Comparison of ENCODE assay signal across 27 mouse cellular contexts in the genomic region with DNA sequence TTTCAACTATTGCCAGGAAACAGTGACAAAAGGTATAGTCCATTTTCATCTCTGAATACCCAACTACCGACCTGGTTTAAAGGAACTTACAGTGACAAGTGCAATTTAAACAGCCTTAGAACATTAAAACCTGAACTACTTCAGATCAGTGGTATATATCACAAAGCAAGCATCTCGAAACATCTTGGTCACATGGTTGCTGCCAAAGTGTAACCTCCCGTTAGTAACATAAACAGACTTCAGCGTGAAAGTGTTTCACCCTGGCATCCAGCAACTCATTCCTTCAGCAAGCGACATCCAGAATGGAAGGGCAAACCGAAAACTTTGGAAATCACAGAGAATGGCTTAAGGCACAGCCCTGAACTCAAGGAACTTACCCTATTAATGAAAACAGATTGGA. TPM values are rescaled to one million over a fixed set of nuclear protein-coding genes. Genes with fewer than 3 reads are reported as not detected.
DNase-seq lines count a peak whose midpoint lies in the region; ATAC-seq and TF ChIP-seq lines count a peak whose summit lies in the region.
"Had no signal": no experiment of that assay in that cellular context is flagged by ENCODE, and none has a peak within 500 bp of the region (broad histone marks: within the 10 kb centered on the region; RNA-seq: fewer than 3 reads in every experiment).

No protein-coding gene starts in this region.

- no peaks in the 10 kb centered on the region for H3K27me3 ChIP-seq in liver, postnatal 0 days (ENCODE audit: insufficient read depth, low read length)
- no peaks in the 10 kb centered on the region for H3K27me3 ChIP-seq in liver, embryonic 11.5 days (replicated peaks; ENCODE audit: control insufficient read depth, insufficient read depth, low read length)
- H3K27me3 ChIP-seq: CH12.LX; embryonic facial prominence, embryonic 13.5 days; embryonic facial prominence, embryonic 15.5 days; forebrain, embryonic 12.5 days had no signal

- H3K36me3 ChIP-seq in liver, postnatal 0 days (replicated peaks; ENCODE audit: insufficient read depth, low read length): no peaks in the 10 kb centered on the region
- H3K36me3 ChIP-seq in liver, embryonic 11.5 days (ENCODE audit: control insufficient read depth, insufficient read depth, low read length): no peaks in the 10 kb centered on the region
- H3K36me3 ChIP-seq: embryonic facial prominence, embryonic 13.5 days; embryonic facial prominence, embryonic 15.5 days; forebrain, embryonic 10.5 days; forebrain, embryonic 12.5 days; G1E had no signal

- no peak for TF ChIP-seq EP300 in liver, postnatal 0 days (IDR thresholded peaks at IDR 0.05; ENCODE audit: low read depth)

- H3K9me3 ChIP-seq in liver, postnatal 0 days (ENCODE audit: low read length): no peaks in the 10 kb centered on the region
- no peaks in the 10 kb centered on the region for H3K9me3 ChIP-seq in liver, embryonic 11.5 days (ENCODE audit: control insufficient read depth, low read length)
- H3K9me3 ChIP-seq: embryonic facial prominence, embryonic 13.5 days; embryonic facial prominence, embryonic 15.5 days; forebrain, embryonic 10.5 days; forebrain, embryonic 12.5 days had no signal

- peak overlapping the region; percentile 97 for H3K27ac ChIP-seq in liver, postnatal 0 days (ENCODE audit: low read depth)
- no peak overlapping the region for H3K27ac ChIP-seq in liver, embryonic 11.5 days (ENCODE audit: low read depth, low read length)
- H3K27ac ChIP-seq: embryonic facial prominence, embryonic 13.5 days; embryonic facial prominence, embryonic 15.5 days; forebrain, embryonic 10.5 days; forebrain, embryonic 12.5 days had no signal

- no peak overlapping the region for H3K4me3 ChIP-seq in liver, postnatal 0 days (ENCODE audit: low read depth, low read length)
- no peak overlapping the region for H3K4me3 ChIP-seq in liver, embryonic 11.5 days (ENCODE audit: low read depth, low read length)
- H3K4me3 ChIP-seq: embryonic facial prominence, embryonic 13.5 days; embryonic facial prominence, embryonic 15.5 days; erythroblast, embryonic 14.5 days; forebrain, embryonic 10.5 days; forebrain, embryonic 12.5 days had no signal

- H3K4me2 ChIP-seq in liver, postnatal 0 days (ENCODE audit: low read depth, low read length): no peak overlapping the region
- H3K4me2 ChIP-seq in liver, embryonic 11.5 days: no peak overlapping the region
- H3K4me2 ChIP-seq: embryonic facial prominence, embryonic 13.5 days; embryonic facial prominence, embryonic 15.5 days; forebrain, embryonic 12.5 days had no signal

- H3K4me1 ChIP-seq in liver, postnatal 0 days (ENCODE audit: insufficient read depth): peaks cover 5% of the 10 kb centered on the region
- H3K4me1 ChIP-seq in liver, embryonic 11.5 days (replicated peaks; ENCODE audit: control insufficient read depth, insufficient read depth, low read length): peaks cover 9% of the 10 kb centered on the region
- H3K4me1 ChIP-seq: embryonic facial prominence, embryonic 13.5 days; embryonic facial prominence, embryonic 15.5 days; forebrain, embryonic 10.5 days; forebrain, embryonic 12.5 days had no signal

- 70% methylated on average over 6 of the region's 6 CpGs for WGBS in liver, postnatal 0 days (ENCODE audit: insufficient replicate concordance)
- 78% methylated on average over 6 of the region's 6 CpGs for WGBS in liver, embryonic 11.5 days

- DNase-seq in heart, adult 11 months: peak; percentile 74
- no peak for DNase-seq in heart, postnatal 4 days
- no peak for DNase-seq in liver, postnatal 0 days
- no peak for DNase-seq in liver, embryonic 11.5 days (ENCODE audit: low spot score)
- DNase-seq in NIH3T3 (ENCODE audit: low read depth): peak; percentile 42
- DNase-seq: adrenal gland, adult 2 months; adrenal gland, postnatal 10 days; adrenal gland, postnatal 25 days; B cell, adult 2 months; cerebellum, adult 11 months; cerebellum, adult 18-20 months; cerebellum, adult 8-10 months; cerebellum, adult 9-11 months; cerebellum, postnatal 14 days; cerebellum, postnatal 36 days; embryo, embryonic 11 days had no signal

- TF ChIP-seq CTCF in liver, postnatal 0 days (IDR thresholded peaks at IDR 0.05; ENCODE audit: low read depth): no peak

- no peak for ATAC-seq in liver, postnatal 0 days
- ATAC-seq in liver, embryonic 11.5 days (replicated peaks; ENCODE audit: low FRiP score): no peak
- ATAC-seq: CD4-positive, CD25-positive, alpha-beta regulatory T cell, adult 4 months; forebrain, embryonic 14.5 days; forebrain, embryonic 16.5 days had no signal

- H3K9ac ChIP-seq in liver, postnatal 0 days (replicated peaks): no peak overlapping the region
- no peak overlapping the region for H3K9ac ChIP-seq in liver, embryonic 11.5 days (ENCODE audit: low read depth, low read length)
- H3K9ac ChIP-seq: embryonic facial prominence, embryonic 13.5 days; embryonic facial prominence, embryonic 15.5 days; forebrain, embryonic 12.5 days had no signal

RNA-seq across cellular contexts. Expression of a gene that starts 29.1 kb away (rescaled TPM):
- total RNA-seq in heart, postnatal 4 days (2021): 10 to 100 TPM; 76.1 to 79.8 TPM
- polyA plus RNA-seq in liver, postnatal 0 days (2015; fragmentation: Nextera tagmentation; extraction: Ambion mirVana): 295 and 302 TPM in 2 replicates
- polyA plus RNA-seq in liver, embryonic 11.5 days (2014; fragmentation: Nextera tagmentation; extraction: Ambion mirVana): 74.8 and 84.2 TPM in 2 replicates
- total RNA-seq: common myeloid progenitor, adult 5-6 weeks had no signal
- polyA plus RNA-seq: CD4-positive, CD25-positive, alpha-beta regulatory T cell, adult 4 months; G1E had no signal

Comparison
In these comparisons a context has a peak if more than half of its experiments do, and no peak if none do; other contexts are left out.
1. DNase-seq: peak in heart, adult 11 months (single experiment) and NIH3T3 (single experiment); none in heart, postnatal 4 days (single experiment), liver, postnatal 0 days (single experiment) and liver, embryonic 11.5 days (single experiment).